Mouse (Mus musculus) brain, embryonic 14.5 days (tissue): Measurements from ENCODE around the gene Spz1.

ENCODE experiments used
- CTCF ChIP-seq: fragments of 200-500 bp; IDR thresholded peaks from 2 replicates; pipeline ENCODE4 v1.5.1; 2012; ENCODE audit warnings: inconsistent platforms, mild to moderate bottlenecking, moderate library complexity, borderline replicate concordance; ENCODE audit not compliant: insufficient read depth, insufficient read length; ENCODE audit errors: extremely low read depth
- POLR2A ChIP-seq: fragments of 200-500 bp; IDR thresholded peaks from 2 replicates; pipeline ENCODE4 v1.6.1; 2012; ENCODE audit warnings: mild to moderate bottlenecking, inconsistent platforms, borderline replicate concordance; ENCODE audit not compliant: poor library complexity, insufficient read depth, insufficient read length, severe bottlenecking; ENCODE audit errors: extremely low read depth

DNA sequence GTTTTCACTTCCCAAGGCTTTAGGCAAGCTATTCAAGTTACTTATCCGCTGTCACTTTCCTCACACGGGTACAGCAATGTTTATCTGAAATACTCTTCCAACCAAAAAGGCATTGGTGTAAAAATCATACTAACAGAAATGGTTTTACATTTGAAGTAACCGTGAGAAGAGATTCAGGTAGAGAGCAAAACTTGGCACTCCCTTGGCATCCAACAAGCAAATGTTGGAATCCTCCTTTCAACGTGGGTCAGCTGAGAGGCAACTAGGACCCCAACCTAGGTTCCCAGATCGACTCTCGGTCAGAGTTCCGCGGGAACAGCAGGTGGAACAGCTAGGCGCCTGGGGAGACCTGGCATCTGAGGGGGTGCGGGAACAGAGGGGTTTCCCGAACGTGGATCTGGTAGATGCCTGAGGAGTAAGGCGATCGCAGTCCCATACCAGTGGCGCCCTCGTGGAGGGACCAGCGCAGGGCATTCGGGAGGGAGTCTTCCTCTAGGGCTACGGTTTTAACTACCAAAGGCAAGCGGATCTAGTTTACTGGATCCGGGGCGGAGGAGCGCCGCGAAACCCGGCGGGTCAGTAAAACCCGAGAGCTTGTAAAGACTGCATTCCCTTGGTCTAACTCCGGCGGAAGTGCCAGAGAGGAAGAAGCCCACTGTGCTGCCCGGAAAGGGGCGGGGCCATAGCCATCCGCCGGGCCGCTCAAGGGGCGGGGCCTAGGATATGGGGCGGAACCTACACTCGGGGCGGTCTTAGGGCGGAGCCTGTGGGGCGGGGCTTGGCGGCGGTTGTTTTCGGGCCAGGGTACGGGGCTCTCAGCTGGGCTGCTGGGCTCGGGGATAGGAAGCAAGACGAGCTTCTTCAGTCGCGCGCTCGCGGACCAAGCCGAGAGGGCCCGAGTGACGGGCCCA is 34.6 kb upstream of the Spz1 start, which contains the start of gene Serinc5:
- no peak for TF ChIP-seq CTCF
- peak; percentile 56; the same call in 1 of the 2 replicates for TF ChIP-seq POLR2A
